Comparison of ENCODE assay signal across 29 mouse cellular contexts in the genomic region with DNA sequence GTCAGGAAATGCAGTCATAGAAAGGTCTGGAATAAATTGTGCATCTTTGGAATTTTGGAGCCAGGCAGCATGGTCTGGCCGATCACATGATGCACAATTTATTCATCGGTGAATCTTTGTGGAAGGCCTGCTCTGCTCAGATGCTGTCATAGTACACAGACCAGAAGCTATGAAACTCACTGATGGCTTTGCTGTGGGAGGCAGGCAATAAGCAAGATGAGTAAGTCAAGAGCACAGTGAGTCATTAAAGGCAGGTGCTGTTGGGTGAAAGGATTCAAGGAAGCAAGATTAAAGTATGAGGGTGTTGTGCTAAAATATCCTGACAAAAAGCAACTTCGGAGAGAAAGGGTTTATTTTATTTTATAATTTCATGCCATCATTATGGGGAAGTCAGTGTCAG. TPM values are rescaled to one million over a fixed set of nuclear protein-coding genes. Genes with fewer than 3 reads are reported as not detected.
A peak's percentile ranks its signal among the peaks of the same experiment; 100 is the strongest.
DNase-seq lines count a peak whose midpoint lies in the region.
"Had no signal": no experiment of that assay in that cellular context is flagged by ENCODE, and none has a peak within 500 bp of the region (broad histone marks: within the 10 kb centered on the region; RNA-seq: fewer than 3 reads in every experiment).

No protein-coding gene starts in this region.

- DNase-seq in frontal cortex, adult 2 months (ENCODE audit: extremely low spot score in 1 of 2, low spot score in 1 of 2): peak; percentile 24 to 31
- DNase-seq in frontal cortex, postnatal 25 days (ENCODE audit: low spot score in 2 of 2): no peak
- DNase-seq in left cerebral cortex, adult 11 months (ENCODE audit: low spot score): peak; percentile 13
- DNase-seq in left cerebral cortex, postnatal 4 days: no peak
- DNase-seq in right cerebral cortex, adult 18-20 months: peak; percentile 44
- no peak for DNase-seq in right cerebral cortex, postnatal 10 days (ENCODE audit: low spot score in 2 of 2)
- peak; percentile 43 for DNase-seq in telencephalon, adult 2 months (ENCODE audit: low read depth, low spot score)
- DNase-seq: adrenal gland, postnatal 10 days; adrenal gland, postnatal 36 days; B cell, adult 2 months; cerebellum, adult 11 months; cerebellum, adult 2 months; cerebellum, adult 9-11 months; cerebellum, postnatal 25 days; forebrain, postnatal 0 days; gastrocnemius, postnatal 25 days; heart, adult 2 months; heart, postnatal 14 days; heart, postnatal 4 days had no signal

- intact Hi-C loops in left cerebral cortex, postnatal 4 days (cut with DNase I): no loop called here

RNA-seq across cellular contexts. Expression of a gene that starts 19.4 kb away (rescaled TPM):
- polyA plus RNA-seq in frontal cortex, adult 2 months (2012; rRNA removed): 2.3 and 2.7 TPM in 2 replicates
- total RNA-seq in left cerebral cortex, postnatal 4 days (2021): 1 to 10 TPM; 1.3 to 1.7 TPM
- total RNA-seq: adrenal gland, postnatal 36 days; CH12.LX; common myeloid progenitor, adult 5-6 weeks; granulocyte monocyte progenitor cell, adult 5-6 weeks had no signal
- polyA plus RNA-seq: G1E, Patski had no signal

RNA-seq across cellular contexts. Expression of a gene that starts 22.6 kb away (rescaled TPM):
- polyA plus RNA-seq in frontal cortex, adult 2 months (2012; rRNA removed): 4.0 and 4.6 TPM in 2 replicates
- total RNA-seq in left cerebral cortex, postnatal 4 days (2021): not detected
- total RNA-seq: CH12.LX; common myeloid progenitor, adult 5-6 weeks; forebrain, postnatal 0 days; G1E; granulocyte monocyte progenitor cell, adult 5-6 weeks; heart, postnatal 4 days had no signal
- polyA plus RNA-seq: forebrain, embryonic 14.5 days; forebrain, postnatal 0 days; G1E; heart, embryonic 16.5 days; hindbrain, embryonic 11.5 days; hindbrain, embryonic 14.5 days; hindbrain, postnatal 0 days had no signal

RNA-seq across cellular contexts. Expression of a gene that starts 51.0 kb away (rescaled TPM):
- polyA plus RNA-seq in frontal cortex, adult 2 months (2012; rRNA removed): 9.2 and 10.2 TPM in 2 replicates
- 10 to 100 TPM; 13.4 to 14.6 TPM for total RNA-seq in left cerebral cortex, postnatal 4 days (2021)
- total RNA-seq: CH12.LX had no signal
- polyA plus RNA-seq: G1E had no signal

Comparison
In these comparisons a context has a peak if more than half of its experiments do, and no peak if none do; other contexts are left out.
1. DNase-seq: peak in frontal cortex, adult 2 months (2 of 2), left cerebral cortex, adult 11 months (single experiment), right cerebral cortex, adult 18-20 months (single experiment) and telencephalon, adult 2 months (single experiment); none in frontal cortex, postnatal 25 days (0 of 2), left cerebral cortex, postnatal 4 days (single experiment) and right cerebral cortex, postnatal 10 days (0 of 2).